Mouse (Mus musculus) central nervous system, embryonic 14 days (tissue): ENCODE measurements around the gene Mcrip2. TPM values are rescaled to one million over a fixed set of nuclear protein-coding genes. Genes with fewer than 3 reads are reported as not detected.

Experiments used
- polyA plus RNA-seq: library from polyadenylated mRNA; depleted of rRNA; stranded (reverse); fragments of >200 nt; gene quantifications from 2 replicates; pipeline ENCODE4 v1.2.3, GENCODE M21; 2012; rRNA removed

The Mcrip2 gene
- polyA plus RNA-seq: 10.1 and 10.9 TPM in 2 replicates

GRCm38 (mm10) chr17:25868601-25869191 lies at the start of gene Mcrip2:
Gene Mcrip2 (minus strand): TSS chr17:25868764.

GRCm38 (mm10) chr17:25880196-25880910 lies 11.8 kb upstream of the Mcrip2 start, which contains the start of gene Wfikkn1:
Gene Wfikkn1 (minus strand): TSS chr17:25880858.

GRCm38 (mm10) chr17:25874721-25875170 lies 6.2 kb upstream of the Mcrip2 start, which contains the start of gene Mettl26:
Gene Mettl26 (plus strand): TSS chr17:25875074.

GRCm38 (mm10) chr17:25860832-25861703 lies 7.5 kb downstream of the Mcrip2 start, which contains the start of gene Wdr90:
Gene Wdr90 (minus strand): TSS chr17:25861501.

GRCm38 (mm10) chr17:25844396-25844901 lies 24.1 kb downstream of the Mcrip2 start, which contains the start of gene Rhot2:
Gene Rhot2 (minus strand): TSS chr17:25844851.

DNA sequence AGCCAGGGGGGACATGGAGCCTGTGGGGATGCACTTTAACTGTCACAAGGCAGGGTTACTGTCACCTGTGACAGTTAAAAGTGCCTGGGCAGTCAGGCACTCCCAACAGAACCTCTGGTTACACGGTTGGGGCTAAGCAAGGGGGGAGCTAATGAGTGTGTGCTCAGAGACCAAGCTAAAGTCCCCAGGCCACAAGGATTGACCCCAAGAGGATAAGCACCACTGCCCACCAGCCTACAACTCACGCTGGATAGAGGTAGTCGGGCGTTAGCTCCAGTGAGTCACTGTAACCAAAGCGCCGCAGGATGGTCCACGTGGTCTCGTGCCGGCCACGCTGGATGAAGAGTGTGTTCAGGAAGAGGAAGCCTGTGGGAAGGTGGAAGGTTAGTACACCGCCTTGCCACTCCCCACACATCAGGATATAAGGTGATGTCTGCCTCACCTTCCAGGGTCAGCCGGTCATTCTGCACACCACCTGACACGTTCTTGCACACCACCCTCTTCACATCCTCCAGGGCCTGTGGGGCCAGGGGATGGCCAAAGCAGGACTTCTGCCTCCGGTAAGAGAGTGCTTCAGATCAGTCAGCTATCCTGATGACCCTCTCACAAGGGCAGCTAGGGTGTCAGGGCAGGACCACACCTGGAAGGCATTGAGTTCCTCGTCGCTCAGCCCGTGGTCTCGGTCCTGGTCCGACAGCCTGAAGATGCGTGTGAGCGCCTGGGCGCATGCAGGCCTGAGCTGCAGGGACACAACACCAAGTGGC lies 27.3 kb downstream of the Mcrip2 start, which contains the start of gene Gm20683:
Gene Gm20683, minus strand, starts transcription at position 647 of the 764 bp plus-strand sequence.

GRCm38 (mm10) chr17:25837076-25837410 lies 31.5 kb downstream of the Mcrip2 start, which contains the start of gene Rhbdl1:
Gene Rhbdl1 (minus strand): TSS chr17:25837295.

DNA sequence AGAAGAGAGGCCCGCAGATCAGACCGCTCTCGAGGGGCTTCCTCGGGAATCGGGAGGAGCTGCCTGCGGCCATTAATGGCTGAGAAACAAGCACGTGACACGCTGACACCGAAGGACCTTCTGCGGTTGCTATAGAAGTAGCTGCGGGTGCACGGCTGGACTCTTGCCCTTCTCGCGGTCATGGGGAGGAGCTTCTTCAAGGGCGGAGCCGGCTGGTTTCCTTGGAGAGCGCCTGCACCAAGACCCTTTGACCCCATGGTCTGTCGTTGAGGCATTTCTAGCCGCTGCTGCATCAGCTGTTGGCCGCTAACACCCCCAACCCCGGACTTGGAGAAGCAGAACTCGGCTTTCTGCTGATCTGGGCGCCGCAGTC lies 35.3 kb downstream of the Mcrip2 start, which contains the start of gene Stub1:
Gene Stub1, minus strand, starts transcription at position 114 of the 373 bp plus-strand sequence.

GRCm38 (mm10) chr17:25828712-25829557 lies 39.6 kb downstream of the Mcrip2 start, which contains the start of gene Jmjd8:
Gene Jmjd8 (plus strand): TSS chr17:25828867.

DNA sequence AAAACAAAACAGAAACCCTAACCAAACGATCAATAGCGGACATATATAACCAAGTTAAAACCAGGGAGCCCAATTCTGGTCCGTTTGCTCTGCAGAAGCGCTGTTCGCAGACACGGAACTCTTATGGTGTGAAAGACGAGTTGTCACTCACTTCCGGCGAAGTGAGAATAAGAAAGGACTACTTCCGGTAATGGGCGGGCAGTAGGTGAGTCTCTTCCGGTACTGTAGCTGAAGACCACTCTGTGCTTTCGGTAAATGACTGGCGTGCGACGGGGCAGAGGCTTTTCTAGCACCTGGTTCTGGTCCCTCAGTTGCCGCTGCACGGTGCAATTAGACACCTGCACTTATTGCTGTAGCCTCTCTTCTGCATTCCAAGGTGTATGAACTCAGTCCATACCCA lies 45.1 kb downstream of the Mcrip2 start, which contains the start of gene Wdr24:
Gene Wdr24, plus strand, starts transcription at position 176 of the 400 bp plus-strand sequence.

Other genes starting within 250 kb of the Mcrip2 start
- gene Gng13, start 151.6 kb downstream of the Mcrip2 start, polyA plus RNA-seq: 1.1 and 2.1 TPM in 2 replicates
- gene Chtf18, start 141.3 kb downstream of the Mcrip2 start, polyA plus RNA-seq: 16.3 and 17.3 TPM in 2 replicates
- 44.1 and 45.9 TPM in 2 replicates for gene Rpusd1, start 141.1 kb downstream of the Mcrip2 start, polyA plus RNA-seq
- 0.11 and 0.15 TPM in 2 replicates for gene Mslnl, start 132.7 kb downstream of the Mcrip2 start, polyA plus RNA-seq
- gene Msln, start 114.4 kb downstream of the Mcrip2 start, polyA plus RNA-seq: 0.14 and 0.25 TPM in 2 replicates
- gene Narfl, start 95.0 kb downstream of the Mcrip2 start, polyA plus RNA-seq: 25.3 and 26.7 TPM in 2 replicates
- 214 and 220 TPM in 2 replicates for gene Haghl, start 83.1 kb downstream of the Mcrip2 start, polyA plus RNA-seq
- 0.04 and 0.11 TPM in 2 replicates for gene Ccdc78, start 82.2 kb downstream of the Mcrip2 start, polyA plus RNA-seq
- 106 and 110 TPM in 2 replicates for gene Fam173a, start 75.9 kb downstream of the Mcrip2 start, polyA plus RNA-seq
- gene AC134908.4, start 73.1 kb downstream of the Mcrip2 start, polyA plus RNA-seq: 0.18 TPM in 1 of 2 replicates, not detected in the other
- 101 TPM in 2 replicates for gene Metrn, start 71.6 kb downstream of the Mcrip2 start, polyA plus RNA-seq
- gene Fbxl16, start 59.7 kb downstream of the Mcrip2 start, polyA plus RNA-seq: 64.6 and 64.7 TPM in 2 replicates
- gene Wdr24, start 45.1 kb downstream of the Mcrip2 start, polyA plus RNA-seq: 48.6 and 49.3 TPM in 2 replicates
- 82.0 and 84.1 TPM in 2 replicates for gene Jmjd8, start 39.9 kb downstream of the Mcrip2 start, polyA plus RNA-seq
- 303 and 324 TPM in 2 replicates for gene Stub1, start 35.4 kb downstream of the Mcrip2 start, polyA plus RNA-seq
- 51.1 and 59.5 TPM in 2 replicates for gene Rhbdl1, start 31.5 kb downstream of the Mcrip2 start, polyA plus RNA-seq
- gene Gm20683, start 27.0 kb downstream of the Mcrip2 start, polyA plus RNA-seq: 27.5 and 27.9 TPM in 2 replicates
- gene Rhot2, start 23.9 kb downstream of the Mcrip2 start, polyA plus RNA-seq: 94.8 and 98.3 TPM in 2 replicates
- 57.9 and 59.3 TPM in 2 replicates for gene Wdr90, start 7.3 kb downstream of the Mcrip2 start, polyA plus RNA-seq
- gene Mettl26, start 6.3 kb upstream of the Mcrip2 start, polyA plus RNA-seq: 71.8 and 76.2 TPM in 2 replicates
- gene Wfikkn1, start 12.1 kb upstream of the Mcrip2 start, polyA plus RNA-seq: 0.86 and 1.0 TPM in 2 replicates
- 70.6 and 80.8 TPM in 2 replicates for gene Rab40c, start 51.0 kb upstream of the Mcrip2 start, polyA plus RNA-seq
- gene Pigq, start 76.2 kb upstream of the Mcrip2 start, polyA plus RNA-seq: 95.7 and 101 TPM in 2 replicates
- 0.11 and 0.34 TPM in 2 replicates for gene Nhlrc4, start 76.2 kb upstream of the Mcrip2 start, polyA plus RNA-seq
- gene A930017K11Rik, start 83.8 kb upstream of the Mcrip2 start, polyA plus RNA-seq: 0.41 and 0.68 TPM in 2 replicates
- gene Capn15, start 117.0 kb upstream of the Mcrip2 start, polyA plus RNA-seq: 43.8 and 45.6 TPM in 2 replicates
- gene Rab11fip3, start 200.8 kb upstream of the Mcrip2 start, polyA plus RNA-seq: 64.6 and 66.8 TPM in 2 replicates
- 24.3 and 26.7 TPM in 2 replicates for gene Decr2, start 221.6 kb upstream of the Mcrip2 start, polyA plus RNA-seq
- gene Nme4, start 226.8 kb upstream of the Mcrip2 start, polyA plus RNA-seq: 55.0 and 61.3 TPM in 2 replicates
- gene Tmem8, start 244.5 kb upstream of the Mcrip2 start, polyA plus RNA-seq: 10.1 and 10.5 TPM in 2 replicates